Mouse (Mus musculus) hindbrain, embryonic 11.5 days (tissue): Measurements from ENCODE around the gene Fndc1. TPM values are rescaled to one million over a fixed set of nuclear protein-coding genes. Genes with fewer than 3 reads are reported as not detected.

Source experiments
- ATAC-seq: fragments of 200-750 bp; cut with Nextera tagmentation; 2 replicates; pipeline ENCODE4 v1.8.0; 2017; ENCODE audit warnings: mild to moderate bottlenecking, moderate TSS enrichment, moderate library complexity; ENCODE audit not compliant: low FRiP score
- DNase-seq: peaks from one replicate; pipeline ENCODE4 v3.0.0-alpha.2; 2015; ENCODE audit warnings: low spot score
- H3K27ac ChIP-seq: fragments of 300-500 bp; sonication (generic); 2 replicates; pipeline ENCODE4 v1.5.1; 2014; ENCODE audit warnings: mild to moderate bottlenecking, low read depth, low read length
- H3K27me3 ChIP-seq: fragments of 300-500 bp; sonication (generic); 2 replicates; pipeline ENCODE4 v1.6.1; 2014; ENCODE audit warnings: mild to moderate bottlenecking, low read length, moderate library complexity, mixed read lengths; ENCODE audit not compliant: control insufficient read depth, insufficient read depth
- H3K36me3 ChIP-seq: fragments of 300-500 bp; sonication (generic); 2 replicates; pipeline ENCODE4 v1.6.1; 2014; ENCODE audit warnings: mild to moderate bottlenecking, low read length, moderate library complexity, mixed read lengths; ENCODE audit not compliant: control insufficient read depth, insufficient read depth
- H3K4me1 ChIP-seq: fragments of 300-500 bp; sonication (generic); replicated peaks from 2 replicates; pipeline ENCODE4 v1.6.1; 2014; ENCODE audit warnings: low read length, mixed read lengths; ENCODE audit not compliant: control insufficient read depth, insufficient read depth
- H3K4me2 ChIP-seq: fragments of 300-500 bp; sonication (generic); replicated peaks from 2 replicates; pipeline ENCODE4 v1.6.1; 2014; ENCODE audit warnings: mild to moderate bottlenecking, low read depth, low read length
- H3K4me3 ChIP-seq: fragments of 300-500 bp; sonication (generic); 2 replicates; pipeline ENCODE4 v1.5.1; 2014; ENCODE audit warnings: low read depth, low read length
- H3K9ac ChIP-seq: fragments of 300-500 bp; sonication (generic); 2 replicates; pipeline ENCODE4 v1.6.1; 2014; ENCODE audit warnings: low read depth, low read length
- H3K9me3 ChIP-seq: fragments of 300-500 bp; sonication (generic); 2 replicates; pipeline ENCODE4 v1.6.1; 2016; ENCODE audit warnings: low read length; ENCODE audit not compliant: control insufficient read depth
- WGBS: fragments of 180-500 bp; shearing (Covaris S2); extraction: QIAGEN DNeasy Blood & Tissue Kit; methylation state at CpG from one replicate; pipeline ENCODE4 v1.1.7; 2014; 5-methylcytosine and 5-hydroxymethylcytosine counted together
- polyA plus RNA-seq: library from polyadenylated mRNA; unstranded; fragments of >200 nt; fragmentation: Nextera tagmentation; extraction: Ambion mirVana; gene quantifications from 2 replicates; pipeline ENCODE4 v1.2.1, GENCODE M21; 2014

Gene Fndc1
- polyA plus RNA-seq, 1 experiment from 2014 or later = 1.2 TPM

- H3K4me2 ChIP-seq = no peak overlapping the region
- DNase-seq (no peak), ATAC-seq (no peak)
- no peaks in the 10 kb centered on the region for H3K36me3 ChIP-seq
- H3K9ac ChIP-seq = no peak overlapping the region
- H3K27ac ChIP-seq = no peak overlapping the region
- H3K27me3 ChIP-seq = no peaks in the 10 kb centered on the region
- H3K4me3 ChIP-seq = no peak overlapping the region
- WGBS = 79% methylated on average over 9 of the region's 9 CpGs
- no peaks in the 10 kb centered on the region for H3K9me3 ChIP-seq
- H3K4me1 ChIP-seq = no peaks in the 10 kb centered on the region
Measured at GRCm38 (mm10) chr17:7802483-7802882, 24.6 kb downstream of the Fndc1 start.

DNA sequence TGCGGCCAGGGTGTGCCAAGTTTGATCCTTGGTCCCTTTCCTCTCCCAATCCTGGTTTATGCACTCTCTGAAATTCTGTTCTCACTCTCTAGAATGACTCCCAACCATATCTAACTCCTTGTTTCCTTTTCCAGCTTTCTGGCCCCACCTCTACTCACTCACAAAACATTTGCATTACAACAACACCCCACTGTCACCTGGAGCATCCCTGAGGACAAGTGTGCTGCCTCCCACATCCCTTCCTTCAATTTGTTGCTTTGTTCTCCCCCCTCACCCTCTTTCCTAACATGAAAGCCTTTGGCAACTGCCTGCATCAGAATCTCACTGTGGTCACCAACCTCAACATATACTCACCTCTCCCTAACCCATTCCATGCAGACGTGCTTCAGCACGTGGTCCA is 27.2 kb downstream of the Fndc1 start:
- WGBS = 70% methylated on average over 3 of the region's 3 CpGs
- no peak overlapping the region for H3K9ac ChIP-seq
- no peak for DNase-seq

GRCm38 (mm10) chr17:7795584-7795983 is 31.5 kb downstream of the Fndc1 start:
- Histone ChIP-seq H3K9ac (no peak overlapping the region), H3K36me3 (no peaks in the 10 kb centered on the region), H3K4me2 (no peak overlapping the region), H3K4me1 (no peaks in the 10 kb centered on the region), H3K9me3 (no peaks in the 10 kb centered on the region), H3K27me3 (no peaks in the 10 kb centered on the region), H3K27ac (no peak overlapping the region), H3K4me3 (no peak overlapping the region)
- 91% methylated on average over 8 of the region's 8 CpGs for WGBS
- DNase-seq = no peak
- ATAC-seq = no peak

More for the DNA sequence above, 27.2 kb downstream of the Fndc1 start:
- Histone ChIP-seq H3K36me3 (no peaks in the 10 kb centered on the region), H3K4me3 (no peak overlapping the region), H3K4me1 (no peaks in the 10 kb centered on the region), H3K9me3 (no peaks in the 10 kb centered on the region), H3K27me3 (no peaks in the 10 kb centered on the region), H3K4me2 (no peak overlapping the region), H3K27ac (no peak overlapping the region)
- no peak for ATAC-seq

DNA sequence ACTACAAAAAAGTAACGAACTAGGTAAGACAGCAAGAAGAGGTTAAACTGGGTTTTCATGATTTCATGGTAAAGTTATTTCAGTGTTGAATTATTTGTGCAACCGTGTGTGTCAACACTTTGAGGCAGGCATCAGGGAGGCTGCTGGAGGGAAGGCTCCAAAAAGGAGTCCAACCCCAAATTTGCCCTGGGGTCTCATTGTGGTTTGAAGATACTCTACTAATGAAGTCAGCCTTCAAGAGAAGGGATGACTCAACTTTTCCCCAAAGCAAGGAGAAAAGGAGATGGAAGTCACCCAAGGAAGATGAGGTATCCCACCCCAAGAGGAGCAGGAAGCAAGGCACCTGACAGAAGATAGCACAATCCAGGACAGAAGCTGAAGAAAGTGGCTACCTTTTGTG is 31.9 kb downstream of the Fndc1 start:
- Histone ChIP-seq H3K4me1 (no peaks in the 10 kb centered on the region), H3K4me3 (no peak overlapping the region), H3K9ac (no peak overlapping the region), H3K36me3 (no peaks in the 10 kb centered on the region), H3K27ac (no peak overlapping the region), H3K4me2 (no peak overlapping the region), H3K9me3 (no peaks in the 10 kb centered on the region), H3K27me3 (no peaks in the 10 kb centered on the region)
- WGBS = 81% methylated on average over 2 of the region's 2 CpGs
- DNase-seq (no peak), ATAC-seq (no peak)

DNA sequence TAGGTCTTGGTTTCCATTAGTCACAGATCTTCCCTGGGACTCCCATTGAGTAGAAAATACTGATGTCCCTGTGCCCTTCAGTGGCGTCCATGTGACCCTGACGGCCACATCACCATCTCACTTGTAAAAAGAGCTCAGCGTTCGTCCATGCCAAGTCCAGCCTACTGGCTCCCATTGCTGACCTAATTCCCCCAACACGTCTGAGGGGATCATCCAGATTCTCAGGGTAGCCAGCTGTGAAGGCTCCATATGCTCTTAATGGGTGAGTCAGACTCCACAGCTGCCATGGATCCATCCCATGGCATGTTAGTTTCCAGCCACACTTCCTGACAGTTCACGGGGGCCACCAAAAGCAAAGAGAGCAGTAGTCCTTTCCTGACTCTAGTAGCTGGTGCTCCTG is 33.0 kb downstream of the Fndc1 start:
- DNase-seq (no peak), ATAC-seq (no peak)
- no peak overlapping the region for H3K27ac ChIP-seq
- H3K9ac ChIP-seq = no peak overlapping the region
- WGBS = 84% methylated on average over 6 of the region's 6 CpGs
- H3K27me3 ChIP-seq = no peaks in the 10 kb centered on the region
- H3K36me3 ChIP-seq = no peaks in the 10 kb centered on the region
- H3K4me1 ChIP-seq = no peaks in the 10 kb centered on the region
- no peak overlapping the region for H3K4me2 ChIP-seq
- H3K4me3 ChIP-seq = no peak overlapping the region
- no peaks in the 10 kb centered on the region for H3K9me3 ChIP-seq

DNA sequence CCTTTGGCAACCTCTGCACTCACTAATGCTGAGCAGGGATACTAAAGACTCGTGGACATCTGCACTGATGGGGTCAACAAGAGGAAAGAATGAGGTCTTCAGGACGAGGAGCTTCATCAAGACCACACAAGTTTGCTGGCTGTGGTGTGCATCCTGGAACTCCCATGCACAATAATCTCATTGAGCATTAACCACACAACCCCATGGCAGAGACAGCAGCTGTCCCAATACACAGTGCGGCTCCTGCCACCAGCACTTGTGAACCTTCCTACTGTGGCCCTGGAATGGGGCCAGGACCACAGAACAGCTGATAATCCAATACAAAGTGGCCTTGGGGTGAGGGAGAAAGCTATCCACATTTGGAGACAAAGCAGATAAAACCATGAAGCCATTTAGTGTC is 36.6 kb downstream of the Fndc1 start:
- Histone ChIP-seq H3K4me3 (no peak overlapping the region), H3K36me3 (no peaks in the 10 kb centered on the region), H3K9ac (no peak overlapping the region), H3K27ac (no peak overlapping the region), H3K4me2 (no peak overlapping the region), H3K4me1 (no peaks in the 10 kb centered on the region), H3K9me3 (no peaks in the 10 kb centered on the region), H3K27me3 (no peaks in the 10 kb centered on the region)
- ATAC-seq (no peak), DNase-seq (no peak)
- 76% methylated on average over 3 of the region's 3 CpGs for WGBS

DNA sequence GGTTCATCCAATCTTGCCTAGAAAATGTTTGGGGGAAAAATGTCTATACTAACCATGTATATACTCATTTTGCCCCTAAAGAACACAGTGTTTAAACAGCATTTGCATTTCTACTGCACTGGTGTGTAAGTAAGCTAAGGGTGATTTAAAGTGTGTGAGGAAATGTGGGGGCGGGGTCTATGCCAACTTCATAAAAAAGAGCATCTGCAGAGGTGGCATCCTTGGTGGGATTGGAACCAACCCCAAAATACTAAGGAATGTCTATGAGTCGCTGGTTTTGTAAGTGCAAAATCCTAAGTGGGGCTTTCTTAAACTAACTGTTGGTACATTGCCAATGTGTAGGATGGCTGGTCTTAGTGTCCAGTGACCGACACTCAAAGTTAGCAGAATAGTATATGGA is 53.0 kb downstream of the Fndc1 start:
- DNase-seq (no peak), ATAC-seq (no peak)
- no peaks in the 10 kb centered on the region for H3K4me1 ChIP-seq
- no peak overlapping the region for H3K9ac ChIP-seq
- H3K4me2 ChIP-seq = no peak overlapping the region
- 92% methylated on average over 3 of the region's 3 CpGs for WGBS
- H3K4me3 ChIP-seq = no peak overlapping the region
- H3K9me3 ChIP-seq = no peaks in the 10 kb centered on the region
- no peaks in the 10 kb centered on the region for H3K27me3 ChIP-seq
- H3K27ac ChIP-seq = no peak overlapping the region
- no peaks in the 10 kb centered on the region for H3K36me3 ChIP-seq

DNA sequence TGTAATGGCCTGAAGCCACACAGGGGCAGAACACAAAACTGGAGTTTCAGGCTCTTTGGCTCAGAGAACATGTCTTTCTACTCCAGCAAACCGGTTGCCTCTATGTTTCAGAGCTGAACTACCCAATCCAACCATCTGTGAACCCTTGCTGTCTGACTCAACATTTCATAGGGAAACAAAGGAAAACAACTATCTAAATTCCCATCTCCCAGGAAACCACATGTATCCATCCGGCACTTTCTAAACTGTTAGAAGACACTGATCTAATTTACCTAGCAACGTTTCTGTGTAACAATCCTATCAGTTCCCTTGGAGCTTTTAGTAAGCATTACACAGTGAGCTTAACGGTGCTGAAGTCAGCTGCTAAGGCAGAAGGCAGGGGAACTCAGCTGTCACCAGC is 67.3 kb downstream of the Fndc1 start:
- Histone ChIP-seq H3K4me2 (no peak overlapping the region), H3K36me3 (no peaks in the 10 kb centered on the region), H3K4me1 (no peaks in the 10 kb centered on the region), H3K9ac (no peak overlapping the region), H3K27me3 (no peaks in the 10 kb centered on the region), H3K27ac (no peak overlapping the region), H3K4me3 (no peak overlapping the region), H3K9me3 (no peaks in the 10 kb centered on the region)
- WGBS = 78% methylated on average over 4 of the region's 4 CpGs
- DNase-seq (no peak), ATAC-seq (no peak)

DNA sequence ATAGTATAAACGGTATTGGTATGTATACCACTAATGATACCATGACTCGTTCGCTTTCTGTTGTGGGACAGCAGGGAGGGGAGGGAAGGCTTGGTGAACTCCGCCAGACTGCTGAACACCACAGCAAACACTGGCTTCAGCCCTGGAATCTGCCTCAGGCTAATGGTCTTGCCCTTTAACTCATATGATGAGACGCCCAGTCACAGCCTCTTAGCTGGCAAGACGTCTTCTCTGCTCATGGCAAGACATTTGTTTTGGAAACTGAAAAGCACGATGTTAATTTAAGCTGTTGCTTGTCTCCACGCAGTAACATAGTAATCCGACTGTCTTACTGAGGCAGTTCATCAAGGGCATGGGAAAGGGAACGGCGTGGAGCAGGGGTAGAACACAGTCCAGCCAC is 72.1 kb downstream of the Fndc1 start:
- H3K9me3 ChIP-seq = no peaks in the 10 kb centered on the region
- H3K27me3 ChIP-seq = no peaks in the 10 kb centered on the region
- 88% methylated on average over 11 of the region's 11 CpGs for WGBS
- no peak for DNase-seq
- H3K27ac ChIP-seq = no peak overlapping the region
- no peak for ATAC-seq
- no peak overlapping the region for H3K4me2 ChIP-seq
- no peaks in the 10 kb centered on the region for H3K36me3 ChIP-seq
- H3K9ac ChIP-seq = no peak overlapping the region
- H3K4me1 ChIP-seq = no peaks in the 10 kb centered on the region
- H3K4me3 ChIP-seq = no peak overlapping the region
